Mouse (Mus musculus) hindbrain, embryonic 12.5 days (tissue): ENCODE measurements around the gene AI661453. TPM values are rescaled to one million over a fixed set of nuclear protein-coding genes. Genes with fewer than 3 reads are reported as not detected.

Experiments
- ATAC-seq: fragments of 200-750 bp; cut with Nextera tagmentation; 2 replicates; pipeline ENCODE4 v1.8.0; 2017; ENCODE audit warnings: moderate TSS enrichment; ENCODE audit not compliant: low FRiP score
- H3K27ac ChIP-seq: fragments of 300-500 bp; sonication (generic); 2 replicates; pipeline ENCODE4 v1.5.1; 2016; ENCODE audit warnings: mild to moderate bottlenecking
- H3K27me3 ChIP-seq: fragments of 300-500 bp; sonication (generic); 2 replicates; pipeline ENCODE4 v1.6.1; 2016; ENCODE audit warnings: mild to moderate bottlenecking
- H3K36me3 ChIP-seq: fragments of 300-500 bp; sonication (generic); 2 replicates; pipeline ENCODE4 v1.6.1; 2016; ENCODE audit warnings: mild to moderate bottlenecking
- H3K4me1 ChIP-seq: fragments of 300-500 bp; sonication (generic); 2 replicates; pipeline ENCODE4 v1.6.1; 2016
- H3K4me2 ChIP-seq: fragments of 300-500 bp; sonication (generic); replicated peaks from 2 replicates; pipeline ENCODE4 v1.6.1; 2016; ENCODE audit warnings: mild to moderate bottlenecking
- H3K4me3 ChIP-seq: fragments of 300-500 bp; sonication (generic); 2 replicates; pipeline ENCODE4 v1.5.1; 2016; ENCODE audit warnings: mild to moderate bottlenecking
- H3K9ac ChIP-seq: fragments of 300-500 bp; sonication (generic); 2 replicates; pipeline ENCODE4 v1.6.1; 2016; ENCODE audit warnings: mild to moderate bottlenecking, moderate library complexity
- H3K9me3 ChIP-seq: fragments of 300-500 bp; sonication (generic); replicated peaks from 2 replicates; pipeline ENCODE4 v1.6.1; 2016; ENCODE audit warnings: mild to moderate bottlenecking
- WGBS: fragments of 180-500 bp; shearing (Covaris S2); methylation state at CpG from one replicate; pipeline ENCODE4 v1.1.7; 2016; 5-methylcytosine and 5-hydroxymethylcytosine counted together
- polyA plus RNA-seq: library from polyadenylated mRNA; unstranded; fragments of >200 nt; fragmentation: Nextera tagmentation; extraction: Ambion mirVana; gene quantifications from 2 replicates; pipeline ENCODE4 v1.2.1, GENCODE M21; 2016

AI661453 gene
- polyA plus RNA-seq, 1 experiment from 2014 or later = 0.28 TPM

GRCm38 (mm10) chr17:47508012-47508608 is 71.7 kb downstream of the AI661453 start:
- no peak for ATAC-seq
- Histone ChIP-seq H3K9ac (no peak overlapping the region), H3K27ac (peak overlapping the region; percentile 70), H3K4me3 (no peak overlapping the region), H3K4me1 (peaks cover 21% of the 10 kb centered on the region), H3K9me3 (no peaks in the 10 kb centered on the region), H3K4me2 (peak overlapping the region; percentile 27; the same call in 1 of the 2 replicates), H3K36me3 (no peaks in the 10 kb centered on the region), H3K27me3 (no peaks in the 10 kb centered on the region)
- WGBS = 58% methylated on average over 12 of the region's 12 CpGs

GRCm38 (mm10) chr17:47509031-47509705 is 72.8 kb downstream of the AI661453 start:
- Histone ChIP-seq H3K9me3 (no peaks in the 10 kb centered on the region), H3K27me3 (no peaks in the 10 kb centered on the region), H3K4me3 (no peak overlapping the region), H3K36me3 (no peaks in the 10 kb centered on the region), H3K9ac (no peak overlapping the region), H3K4me2 (no peak overlapping the region), H3K27ac (no peak overlapping the region), H3K4me1 (peaks cover 21% of the 10 kb centered on the region)
- whole genome bisulfite sequencing = 51% methylated on average over 9 of the region's 9 CpGs
- no peak for ATAC-seq

GRCm38 (mm10) chr17:47511111-47512020 is 75.0 kb downstream of the AI661453 start:
- Histone ChIP-seq H3K9ac (no peak overlapping the region), H3K27ac (peak overlapping the region; percentile 56; the same call in 1 of the 2 replicates), H3K4me2 (peak overlapping the region; percentile 17), H3K36me3 (no peaks in the 10 kb centered on the region), H3K9me3 (no peaks in the 10 kb centered on the region), H3K4me1 (peaks cover 10% of the 10 kb centered on the region; the same call in 1 of the 2 replicates), H3K4me3 (peak overlapping the region; percentile 1; the same call in 1 of the 2 replicates), H3K27me3 (no peaks in the 10 kb centered on the region)
- peak; percentile 88 for ATAC-seq
- WGBS = 18% methylated on average over 25 of the region's 25 CpGs

- H3K9me3 ChIP-seq = no peaks in the 10 kb centered on the region
- 73% methylated on average over 10 of the region's 10 CpGs for WGBS
- 0 out of 2 replicates have a peak overlapping the region, but pooled peaks have one; percentile 4 for H3K9ac ChIP-seq
- ATAC-seq = no peak
- no peaks in the 10 kb centered on the region for H3K36me3 ChIP-seq
- H3K27me3 ChIP-seq = no peaks in the 10 kb centered on the region
- H3K4me1 ChIP-seq = peaks cover 15% of the 10 kb centered on the region
- no peak overlapping the region for H3K4me3 ChIP-seq
- H3K4me2 ChIP-seq = no peak overlapping the region
- H3K27ac ChIP-seq = no peak overlapping the region
Observed at GRCm38 (mm10) chr17:47512956-47513775, 76.8 kb downstream of the AI661453 start.

GRCm38 (mm10) chr17:47515180-47515844 is 78.9 kb downstream of the AI661453 start:
- no peak for ATAC-seq
- WGBS = 90% methylated on average over 7 of the region's 7 CpGs
- Histone ChIP-seq H3K9ac (no peak overlapping the region), H3K4me2 (no peak overlapping the region), H3K9me3 (no peaks in the 10 kb centered on the region), H3K27me3 (no peaks in the 10 kb centered on the region), H3K27ac (no peak overlapping the region), H3K36me3 (no peaks in the 10 kb centered on the region), H3K4me1 (peaks cover 11% of the 10 kb centered on the region), H3K4me3 (no peak overlapping the region)

GRCm38 (mm10) chr17:47516232-47516631 is 79.8 kb downstream of the AI661453 start:
- no peaks in the 10 kb centered on the region for H3K36me3 ChIP-seq
- H3K4me3 ChIP-seq = no peak overlapping the region
- no peak overlapping the region for H3K27ac ChIP-seq
- no peak overlapping the region for H3K9ac ChIP-seq
- H3K9me3 ChIP-seq = no peaks in the 10 kb centered on the region
- no peak for ATAC-seq
- H3K4me1 ChIP-seq = peaks cover 11% of the 10 kb centered on the region
- WGBS = 95% methylated on average over 3 of the region's 3 CpGs
- no peak overlapping the region for H3K4me2 ChIP-seq
- no peaks in the 10 kb centered on the region for H3K27me3 ChIP-seq

- ATAC-seq = no peak
- H3K9ac ChIP-seq = no peak overlapping the region
- H3K27me3 ChIP-seq = no peaks in the 10 kb centered on the region
- H3K4me2 ChIP-seq = no peak overlapping the region
- 44% methylated on average over 8 of the region's 8 CpGs for WGBS
- peak overlapping the region; percentile 64; the same call in 1 of the 2 replicates for H3K27ac ChIP-seq
- no peaks in the 10 kb centered on the region for H3K36me3 ChIP-seq
- no peaks in the 10 kb centered on the region for H3K9me3 ChIP-seq
- peaks cover 28% of the 10 kb centered on the region for H3K4me1 ChIP-seq
- H3K4me3 ChIP-seq = no peak overlapping the region
Observed at GRCm38 (mm10) chr17:47518205-47518604, 81.8 kb downstream of the AI661453 start.

Other genes starting within 250 kb of the AI661453 start
- gene Mrps10, start 67.7 kb upstream of the AI661453 start, polyA plus RNA-seq = 64.3 and 69.3 TPM in 2 replicates
- gene Guca1b, start 51.2 kb upstream of the AI661453 start, polyA plus RNA-seq = 0.59 and 0.93 TPM in 2 replicates
- gene Guca1a, start 36.0 kb upstream of the AI661453 start, polyA plus RNA-seq = 0.84 and 1.2 TPM in 2 replicates
- gene 1700001C19Rik, start 761 bp downstream of the AI661453 start, polyA plus RNA-seq = 0.14 and 0.65 TPM in 2 replicates
- 27.5 and 29.5 TPM in 2 replicates for gene Taf8, start 65.7 kb downstream of the AI661453 start, polyA plus RNA-seq
- 177 and 179 TPM in 2 replicates for gene Ccnd3, start 68.4 kb downstream of the AI661453 start, polyA plus RNA-seq
- 31.8 and 32.0 TPM in 2 replicates for gene Bysl, start 174.9 kb downstream of the AI661453 start, polyA plus RNA-seq
- gene Med20, start 175.0 kb downstream of the AI661453 start, polyA plus RNA-seq = 38.8 and 39.0 TPM in 2 replicates
- gene Gm20517, start 175.0 kb downstream of the AI661453 start, polyA plus RNA-seq = 2.5 and 3.9 TPM in 2 replicates
- 10.5 and 12.3 TPM in 2 replicates for gene Usp49, start 194.1 kb downstream of the AI661453 start, polyA plus RNA-seq